Mouse (Mus musculus): ENCODE measurements at regions not wholly inside any gene's neighbourhood (a gene's known extent, or its start where the extent isn't known, plus 50 kb on each side); places are given as distances from the start of the nearest gene placed in this dataset.

- Histone ChIP-seq H3K9ac (ENCODE audit: low read length) (no peak overlapping the region), H3K4me1 (ENCODE audit: control insufficient read depth, insufficient read depth, low read length) (no peaks in the 10 kb centered on the region)
- 67% methylated on average over 4 of the region's 4 CpGs for WGBS
Observed at GRCm38 (mm10) chr1:76322943-76323559, 777.0 kb downstream of the Slc4a3 start.

GRCm38 (mm10) chr1:76323592-76323991 lies 777.5 kb downstream of the Slc4a3 start:
- no peak overlapping the region for H3K4me2 ChIP-seq (ENCODE audit: low read depth)
- H3K4me1 ChIP-seq (ENCODE audit: control insufficient read depth, insufficient read depth, low read length): no peaks in the 10 kb centered on the region
- DNase-seq (ENCODE audit: low spot score): no peak
- H3K4me3 ChIP-seq (ENCODE audit: low read depth, low read length): no peak overlapping the region
- 60% methylated on average over 4 of the region's 4 CpGs for WGBS
- H3K9ac ChIP-seq (ENCODE audit: low read length): no peak overlapping the region
- H3K9me3 ChIP-seq (ENCODE audit: control insufficient read depth, low read length): no peaks in the 10 kb centered on the region
- no peak overlapping the region for H3K27ac ChIP-seq (ENCODE audit: low read depth, low read length)
- ATAC-seq (ENCODE audit: insufficient read depth, low FRiP score, low TSS enrichment): no peak
- H3K27me3 ChIP-seq (ENCODE audit: control insufficient read depth, insufficient read depth, low read length): no peaks in the 10 kb centered on the region
- no peaks in the 10 kb centered on the region for H3K36me3 ChIP-seq (ENCODE audit: control insufficient read depth, insufficient read depth, low read length)

More at GRCm38 (mm10) chr1:76322943-76323559, 777.0 kb downstream of the Slc4a3 start:
- Histone ChIP-seq H3K27me3 (ENCODE audit: control insufficient read depth, insufficient read depth, low read length) (no peaks in the 10 kb centered on the region), H3K36me3 (ENCODE audit: control insufficient read depth, insufficient read depth, low read length) (no peaks in the 10 kb centered on the region), H3K27ac (ENCODE audit: low read depth, low read length) (no peak overlapping the region), H3K4me3 (ENCODE audit: low read depth, low read length) (no peak overlapping the region), H3K4me2 (ENCODE audit: low read depth) (no peak overlapping the region), H3K9me3 (ENCODE audit: control insufficient read depth, low read length) (no peaks in the 10 kb centered on the region)
- ATAC-seq (ENCODE audit: insufficient read depth, low FRiP score, low TSS enrichment): no peak
- DNase-seq (ENCODE audit: low spot score): no peak

GRCm38 (mm10) chr1:76336011-76336410 lies 789.9 kb downstream of the Slc4a3 start:
- Histone ChIP-seq H3K4me3 (ENCODE audit: low read depth, low read length) (no peak overlapping the region), H3K36me3 (ENCODE audit: control insufficient read depth, insufficient read depth, low read length) (no peaks in the 10 kb centered on the region), H3K9me3 (ENCODE audit: control insufficient read depth, low read length) (no peaks in the 10 kb centered on the region), H3K4me1 (ENCODE audit: control insufficient read depth, insufficient read depth, low read length) (no peaks in the 10 kb centered on the region), H3K27me3 (ENCODE audit: control insufficient read depth, insufficient read depth, low read length) (no peaks in the 10 kb centered on the region), H3K4me2 (ENCODE audit: low read depth) (no peak overlapping the region), H3K27ac (ENCODE audit: low read depth, low read length) (no peak overlapping the region), H3K9ac (ENCODE audit: low read length) (no peak overlapping the region)
- DNase-seq (ENCODE audit: low spot score): no peak
- no peak for ATAC-seq (ENCODE audit: insufficient read depth, low FRiP score, low TSS enrichment)

GRCm38 (mm10) chr1:76362106-76362505 lies 816.0 kb downstream of the Slc4a3 start:
- WGBS: 86% methylated on average over 8 of the region's 8 CpGs
- no peaks in the 10 kb centered on the region for H3K27me3 ChIP-seq (ENCODE audit: control insufficient read depth, insufficient read depth, low read length)
- no peak overlapping the region for H3K4me2 ChIP-seq (ENCODE audit: low read depth)

GRCm38 (mm10) chr1:76373931-76374330 lies 827.9 kb downstream of the Slc4a3 start:
- DNase-seq (ENCODE audit: low spot score) (no peak), ATAC-seq (ENCODE audit: insufficient read depth, low FRiP score, low TSS enrichment) (no peak)
- Histone ChIP-seq H3K36me3 (ENCODE audit: control insufficient read depth, insufficient read depth, low read length) (no peaks in the 10 kb centered on the region), H3K4me3 (ENCODE audit: low read depth, low read length) (no peak overlapping the region), H3K4me2 (ENCODE audit: low read depth) (no peak overlapping the region), H3K4me1 (ENCODE audit: control insufficient read depth, insufficient read depth, low read length) (no peaks in the 10 kb centered on the region), H3K9ac (ENCODE audit: low read length) (no peak overlapping the region), H3K27ac (ENCODE audit: low read depth, low read length) (no peak overlapping the region), H3K27me3 (ENCODE audit: control insufficient read depth, insufficient read depth, low read length) (no peaks in the 10 kb centered on the region), H3K9me3 (ENCODE audit: control insufficient read depth, low read length) (no peaks in the 10 kb centered on the region)
- 79% methylated on average over 2 of the region's 2 CpGs for WGBS

More at GRCm38 (mm10) chr1:76362106-76362505, 816.0 kb downstream of the Slc4a3 start:
- Histone ChIP-seq H3K36me3 (ENCODE audit: control insufficient read depth, insufficient read depth, low read length) (no peaks in the 10 kb centered on the region), H3K9ac (ENCODE audit: low read length) (no peak overlapping the region), H3K4me3 (ENCODE audit: low read depth, low read length) (no peak overlapping the region), H3K27ac (ENCODE audit: low read depth, low read length) (no peak overlapping the region), H3K9me3 (ENCODE audit: control insufficient read depth, low read length) (no peaks in the 10 kb centered on the region), H3K4me1 (ENCODE audit: control insufficient read depth, insufficient read depth, low read length) (no peaks in the 10 kb centered on the region)
- DNase-seq (ENCODE audit: low spot score): no peak
- ATAC-seq (ENCODE audit: insufficient read depth, low FRiP score, low TSS enrichment): no peak

- Histone ChIP-seq H3K36me3 (ENCODE audit: control insufficient read depth, insufficient read depth, low read length) (no peaks in the 10 kb centered on the region), H3K4me3 (ENCODE audit: low read depth, low read length) (no peak overlapping the region), H3K4me1 (ENCODE audit: control insufficient read depth, insufficient read depth, low read length) (no peaks in the 10 kb centered on the region), H3K9me3 (ENCODE audit: control insufficient read depth, low read length) (no peaks in the 10 kb centered on the region), H3K4me2 (ENCODE audit: low read depth) (no peak overlapping the region), H3K27ac (ENCODE audit: low read depth, low read length) (no peak overlapping the region), H3K27me3 (ENCODE audit: control insufficient read depth, insufficient read depth, low read length) (no peaks in the 10 kb centered on the region), H3K9ac (ENCODE audit: low read length) (no peak overlapping the region)
- ATAC-seq (ENCODE audit: insufficient read depth, low FRiP score, low TSS enrichment): no peak
- no peak for DNase-seq (ENCODE audit: low spot score)
- WGBS: 79% methylated on average over 3 of the region's 3 CpGs
Observed at GRCm38 (mm10) chr1:76378154-76378553, 832.1 kb downstream of the Slc4a3 start.

- H3K9ac ChIP-seq (ENCODE audit: low read length): no peak overlapping the region
- no peak overlapping the region for H3K4me2 ChIP-seq (ENCODE audit: low read depth)
- DNase-seq (ENCODE audit: low spot score) (no peak), ATAC-seq (ENCODE audit: insufficient read depth, low FRiP score, low TSS enrichment) (no peak)
- no peak overlapping the region for H3K27ac ChIP-seq (ENCODE audit: low read depth, low read length)
- 54% methylated on average over 6 of the region's 6 CpGs for WGBS
- H3K4me1 ChIP-seq (ENCODE audit: control insufficient read depth, insufficient read depth, low read length): no peaks in the 10 kb centered on the region
- H3K4me3 ChIP-seq (ENCODE audit: low read depth, low read length): no peak overlapping the region
- H3K36me3 ChIP-seq (ENCODE audit: control insufficient read depth, insufficient read depth, low read length): no peaks in the 10 kb centered on the region
- no peaks in the 10 kb centered on the region for H3K9me3 ChIP-seq (ENCODE audit: control insufficient read depth, low read length)
- H3K27me3 ChIP-seq (ENCODE audit: control insufficient read depth, insufficient read depth, low read length): no peaks in the 10 kb centered on the region
Observed at GRCm38 (mm10) chr1:76392536-76392935, 846.5 kb downstream of the Slc4a3 start.

GRCm38 (mm10) chr1:76394038-76394437 lies 848.0 kb downstream of the Slc4a3 start:
- Histone ChIP-seq H3K9me3 (ENCODE audit: control insufficient read depth, low read length) (no peaks in the 10 kb centered on the region), H3K27me3 (ENCODE audit: control insufficient read depth, insufficient read depth, low read length) (no peaks in the 10 kb centered on the region), H3K4me2 (ENCODE audit: low read depth) (no peak overlapping the region), H3K9ac (ENCODE audit: low read length) (no peak overlapping the region), H3K4me1 (ENCODE audit: control insufficient read depth, insufficient read depth, low read length) (no peaks in the 10 kb centered on the region), H3K4me3 (ENCODE audit: low read depth, low read length) (no peak overlapping the region), H3K36me3 (ENCODE audit: control insufficient read depth, insufficient read depth, low read length) (no peaks in the 10 kb centered on the region), H3K27ac (ENCODE audit: low read depth, low read length) (no peak overlapping the region)
- ATAC-seq (ENCODE audit: insufficient read depth, low FRiP score, low TSS enrichment): no peak
- no peak for DNase-seq (ENCODE audit: low spot score)
- WGBS: 85% methylated on average over 8 of the region's 8 CpGs

GRCm38 (mm10) chr1:76402854-76403253 lies 856.8 kb downstream of the Slc4a3 start:
- Histone ChIP-seq H3K9me3 (ENCODE audit: control insufficient read depth, low read length) (no peaks in the 10 kb centered on the region), H3K4me1 (ENCODE audit: control insufficient read depth, insufficient read depth, low read length) (no peaks in the 10 kb centered on the region), H3K9ac (ENCODE audit: low read length) (no peak overlapping the region), H3K27me3 (ENCODE audit: control insufficient read depth, insufficient read depth, low read length) (no peaks in the 10 kb centered on the region), H3K4me3 (ENCODE audit: low read depth, low read length) (no peak overlapping the region), H3K27ac (ENCODE audit: low read depth, low read length) (no peak overlapping the region), H3K36me3 (ENCODE audit: control insufficient read depth, insufficient read depth, low read length) (no peaks in the 10 kb centered on the region), H3K4me2 (ENCODE audit: low read depth) (no peak overlapping the region)
- ATAC-seq (ENCODE audit: insufficient read depth, low FRiP score, low TSS enrichment) (no peak), DNase-seq (ENCODE audit: low spot score) (no peak)
- WGBS: 80% methylated on average over 2 of the region's 2 CpGs

Measured in neural tube, embryonic 11.5 days (tissue).